Mouse (Mus musculus) lung, embryonic 16.5 days (tissue): ENCODE results near the gene Brk1. TPM values are rescaled to one million over a fixed set of nuclear protein-coding genes. Genes with fewer than 3 reads are reported as not detected.

Source experiments
- ATAC-seq: fragments of 200-750 bp; cut with Nextera tagmentation; 2 replicates; pipeline ENCODE4 v1.8.0; 2017; ENCODE audit warnings: low read depth, mild to moderate bottlenecking, moderate library complexity
- H3K27ac ChIP-seq: fragments of 300-500 bp; sonication (generic); 2 replicates; pipeline ENCODE4 v1.5.1; 2014; ENCODE audit warnings: mild to moderate bottlenecking, control low read depth, low read length
- H3K27me3 ChIP-seq: fragments of 300-500 bp; sonication (generic); 2 replicates; pipeline ENCODE4 v1.6.1; 2014; ENCODE audit warnings: low read depth, low read length, mixed read lengths; ENCODE audit not compliant: control insufficient read depth, insufficient read depth
- H3K36me3 ChIP-seq: fragments of 300-500 bp; sonication (generic); 2 replicates; pipeline ENCODE4 v1.6.1; 2014; ENCODE audit warnings: low read length; ENCODE audit not compliant: control insufficient read depth, insufficient read depth
- H3K4me1 ChIP-seq: fragments of 300-500 bp; sonication (generic); replicated peaks from 2 replicates; pipeline ENCODE4 v1.6.1; 2014; ENCODE audit warnings: low read length, mixed read lengths; ENCODE audit not compliant: control insufficient read depth, insufficient read depth
- H3K4me2 ChIP-seq: fragments of 300-500 bp; sonication (generic); 2 replicates; pipeline ENCODE4 v1.6.1; 2014; ENCODE audit warnings: low read depth, low read length, control low read depth
- H3K4me3 ChIP-seq: fragments of 300-500 bp; sonication (generic); 2 replicates; pipeline ENCODE4 v1.5.1; 2014; ENCODE audit warnings: mild to moderate bottlenecking, low read length, control low read depth
- H3K9ac ChIP-seq: fragments of 300-500 bp; sonication (generic); 2 replicates; pipeline ENCODE4 v1.6.1; 2014; ENCODE audit warnings: low read length, control low read depth
- H3K9me3 ChIP-seq: fragments of 300-500 bp; sonication (generic); 2 replicates; pipeline ENCODE4 v1.6.1; 2016; ENCODE audit warnings: low read length; ENCODE audit not compliant: control insufficient read depth
- WGBS: fragments of 180-500 bp; shearing (Covaris S2); extraction: QIAGEN DNeasy Blood & Tissue Kit; methylation state at CpG from one replicate; pipeline ENCODE4 v1.1.7; 2014; 5-methylcytosine and 5-hydroxymethylcytosine counted together
- polyA plus RNA-seq: library from polyadenylated mRNA; unstranded; fragments of >200 nt; fragmentation: Nextera tagmentation; extraction: Ambion mirVana; gene quantifications from 2 replicates; pipeline ENCODE4 v1.2.1, GENCODE M21; 2015

Gene Brk1
- polyA plus RNA-seq, 1 experiment from 2014 or later: 218 TPM

DNA sequence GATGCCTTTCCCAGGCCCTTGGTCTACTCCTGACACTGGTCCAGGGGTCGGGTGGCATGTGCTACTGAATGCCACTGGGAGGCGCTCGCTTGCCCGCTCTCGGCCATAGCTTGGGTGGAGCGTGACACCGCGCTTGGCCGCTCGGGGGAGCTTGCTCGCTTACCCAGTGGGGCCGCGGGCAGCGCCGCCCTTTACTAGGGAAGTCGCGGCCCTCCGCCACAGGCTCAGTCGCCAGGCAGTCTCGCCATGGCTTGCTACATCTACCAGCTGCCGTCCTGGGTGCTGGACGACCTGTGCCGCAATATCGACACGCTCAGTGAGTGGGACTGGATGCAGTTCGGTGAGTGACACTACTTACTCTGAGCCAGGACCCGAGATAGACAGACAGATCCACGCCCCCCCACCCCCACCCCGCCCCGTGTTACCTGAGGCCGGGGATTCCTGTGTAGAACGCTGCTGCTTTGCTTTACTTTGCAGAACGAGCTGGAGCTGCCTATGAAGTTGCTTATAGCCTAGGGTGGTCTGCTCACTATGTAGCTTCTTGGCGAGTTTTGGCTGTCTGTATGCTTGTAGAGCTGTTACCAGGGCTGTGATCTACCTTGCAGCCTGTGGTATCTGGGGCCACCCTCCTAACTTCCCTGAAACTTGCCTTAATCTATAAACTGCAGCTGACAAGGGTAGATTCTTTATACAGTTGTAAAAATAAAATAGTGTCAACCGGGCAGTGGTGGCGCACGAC, 33.9 kb downstream of the Brk1 start, which contains the start of gene Irak2:
TSS of gene Irak2 (plus strand) at position 166 of the 739 bp plus-strand sequence.
- peak; percentile 98 for ATAC-seq
- H3K4me1 ChIP-seq: no peaks in the 10 kb centered on the region
- H3K27ac ChIP-seq: no peak within 1 kb of the TSS
- peak within 1 kb of the TSS; percentile 76 for H3K9ac ChIP-seq
- H3K4me2 ChIP-seq: peak within 1 kb of the TSS; percentile 75
- no peaks in the 10 kb centered on the region for H3K36me3 ChIP-seq
- no peaks in the 10 kb centered on the region for H3K9me3 ChIP-seq
- 8% methylated on average over 37 of the region's 37 CpGs for WGBS
- H3K4me3 ChIP-seq: peak within 1 kb of the TSS; percentile 58
- no peaks in the 10 kb centered on the region for H3K27me3 ChIP-seq

DNA sequence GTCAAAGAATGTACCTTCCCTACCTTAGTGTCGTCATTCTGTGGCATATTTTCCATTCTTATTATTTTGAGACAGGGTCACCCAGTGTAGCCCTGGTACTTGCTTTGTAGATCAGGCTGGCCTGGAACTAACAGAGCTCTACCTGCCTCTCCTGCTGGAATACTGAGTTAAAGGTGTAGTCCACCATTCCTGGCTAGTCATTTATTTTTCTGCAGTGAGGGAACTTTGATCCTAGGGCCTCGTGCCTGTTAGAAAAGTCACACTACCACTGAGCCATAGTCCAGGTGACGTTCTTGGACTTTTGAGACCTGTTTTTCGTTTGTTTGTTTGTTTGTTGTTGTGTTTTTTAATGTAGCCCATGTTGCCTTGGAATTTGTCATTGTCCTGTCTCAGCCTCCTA, 34.6 kb downstream of the Brk1 start:
- H3K9me3 ChIP-seq: no peaks in the 10 kb centered on the region
- ATAC-seq: no peak
- H3K27me3 ChIP-seq: no peaks in the 10 kb centered on the region
- no peaks in the 10 kb centered on the region for H3K4me1 ChIP-seq
- H3K9ac ChIP-seq: no peak overlapping the region
- no peaks in the 10 kb centered on the region for H3K36me3 ChIP-seq
- WGBS: 76% methylated on average over 4 of the region's 4 CpGs
- H3K4me3 ChIP-seq: no peak overlapping the region
- H3K27ac ChIP-seq: no peak overlapping the region
- H3K4me2 ChIP-seq: no peak overlapping the region

DNA sequence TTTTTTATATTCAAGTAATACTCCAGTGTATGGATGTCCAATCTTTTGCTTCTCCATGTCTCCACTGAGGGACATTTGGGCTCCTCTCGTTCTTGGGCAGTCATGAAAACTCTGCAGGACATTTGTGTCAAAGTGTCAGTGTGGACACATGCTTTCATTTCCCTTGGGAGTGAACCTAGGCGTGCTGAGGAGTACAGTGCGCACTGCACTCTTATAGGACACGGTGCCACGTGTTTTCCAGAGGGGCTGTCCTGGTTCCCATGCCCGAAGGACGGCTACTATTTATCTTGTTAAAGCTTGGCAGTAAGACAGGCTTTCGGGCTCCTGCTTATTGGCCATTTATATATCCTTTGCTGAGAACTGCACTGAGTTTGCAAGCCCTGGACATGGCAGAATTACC, 38.0 kb downstream of the Brk1 start:
- Histone ChIP-seq H3K27me3 (no peaks in the 10 kb centered on the region), H3K9ac (no peak overlapping the region), H3K4me3 (no peak overlapping the region), H3K4me2 (no peak overlapping the region), H3K4me1 (no peaks in the 10 kb centered on the region), H3K27ac (no peak overlapping the region), H3K9me3 (no peaks in the 10 kb centered on the region), H3K36me3 (no peaks in the 10 kb centered on the region)
- WGBS: 74% methylated on average over 8 of the region's 8 CpGs
- ATAC-seq: no peak

DNA sequence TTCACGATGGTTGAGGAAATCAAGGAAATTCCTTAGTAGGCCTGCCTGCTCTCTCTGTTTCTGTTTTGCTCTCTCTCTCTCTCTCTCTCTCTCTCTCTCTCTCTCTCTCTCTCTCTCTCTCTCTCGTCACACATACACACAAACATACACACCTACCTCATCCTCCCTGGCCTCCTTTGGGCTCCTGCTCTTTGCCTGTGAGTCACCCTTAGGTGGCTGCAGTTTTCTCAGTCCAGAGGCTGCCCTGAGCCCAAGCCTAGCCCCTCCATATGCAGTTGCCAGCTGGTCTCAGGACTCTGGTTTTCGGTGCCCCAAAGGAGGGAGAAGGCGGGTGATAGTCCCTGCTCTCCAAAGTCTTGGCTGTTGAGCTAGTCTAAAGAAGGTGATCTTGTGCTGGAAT, 38.4 kb downstream of the Brk1 start:
- WGBS: 73% methylated on average over 4 of the region's 4 CpGs
- H3K36me3 ChIP-seq: no peaks in the 10 kb centered on the region
- no peaks in the 10 kb centered on the region for H3K9me3 ChIP-seq
- ATAC-seq: no peak
- no peak overlapping the region for H3K4me2 ChIP-seq
- H3K4me3 ChIP-seq: no peak overlapping the region
- no peaks in the 10 kb centered on the region for H3K4me1 ChIP-seq
- no peaks in the 10 kb centered on the region for H3K27me3 ChIP-seq
- H3K9ac ChIP-seq: no peak overlapping the region
- H3K27ac ChIP-seq: no peak overlapping the region

DNA sequence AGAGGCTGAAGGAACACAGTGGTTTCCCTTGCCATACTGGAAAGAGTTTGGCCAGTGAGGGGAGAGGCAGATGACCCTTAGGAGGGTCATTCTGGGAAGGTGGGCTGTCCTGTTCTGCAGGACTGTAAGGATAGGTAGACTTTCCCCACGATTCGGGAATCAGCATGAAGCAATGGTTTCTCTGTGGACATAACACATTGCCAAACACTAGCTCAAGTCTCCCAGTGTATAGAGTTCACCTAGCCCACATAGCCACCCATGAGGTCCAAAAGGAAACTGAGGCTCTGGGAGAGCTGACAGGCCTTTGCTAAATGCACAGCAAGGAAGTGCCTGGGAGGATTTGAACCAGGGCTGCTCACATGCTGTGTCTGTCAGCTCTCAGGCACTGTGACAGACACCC, 39.4 kb downstream of the Brk1 start:
- Histone ChIP-seq H3K9me3 (no peaks in the 10 kb centered on the region), H3K27ac (no peak overlapping the region), H3K36me3 (no peaks in the 10 kb centered on the region), H3K4me2 (no peak overlapping the region), H3K4me1 (no peaks in the 10 kb centered on the region), H3K9ac (no peak overlapping the region), H3K27me3 (no peaks in the 10 kb centered on the region), H3K4me3 (no peak overlapping the region)
- 95% methylated on average over 2 of the region's 2 CpGs for WGBS
- no peak for ATAC-seq

DNA sequence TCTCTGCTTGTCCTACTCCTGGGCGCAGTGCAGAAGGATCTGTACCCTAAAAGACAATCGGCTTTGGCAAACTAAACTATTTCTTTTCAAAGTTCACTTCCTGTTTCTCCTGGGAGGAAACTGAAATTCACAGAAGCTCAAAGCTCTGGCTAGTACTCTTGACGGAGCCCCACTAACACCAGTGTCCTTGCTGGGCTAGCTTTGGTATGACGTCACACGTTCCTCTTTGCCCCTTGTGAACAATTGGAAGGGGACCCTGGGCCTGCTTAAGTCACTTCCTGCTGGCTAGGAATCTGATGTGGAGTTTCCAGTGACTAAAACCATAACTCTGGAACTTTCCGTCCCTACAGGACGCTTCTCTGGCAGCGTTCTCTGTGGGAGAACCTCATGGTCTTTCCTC, 40.2 kb downstream of the Brk1 start:
- Histone ChIP-seq H3K9me3 (no peaks in the 10 kb centered on the region), H3K36me3 (no peaks in the 10 kb centered on the region), H3K4me2 (no peak overlapping the region), H3K9ac (no peak overlapping the region), H3K27me3 (no peaks in the 10 kb centered on the region), H3K4me1 (no peaks in the 10 kb centered on the region), H3K27ac (0 out of 2 replicates have a peak overlapping the region, but pooled peaks have one; percentile 1), H3K4me3 (no peak overlapping the region)
- WGBS: 72% methylated on average over 8 of the region's 8 CpGs
- peak; percentile 17; the same call in 1 of the 2 replicates for ATAC-seq

DNA sequence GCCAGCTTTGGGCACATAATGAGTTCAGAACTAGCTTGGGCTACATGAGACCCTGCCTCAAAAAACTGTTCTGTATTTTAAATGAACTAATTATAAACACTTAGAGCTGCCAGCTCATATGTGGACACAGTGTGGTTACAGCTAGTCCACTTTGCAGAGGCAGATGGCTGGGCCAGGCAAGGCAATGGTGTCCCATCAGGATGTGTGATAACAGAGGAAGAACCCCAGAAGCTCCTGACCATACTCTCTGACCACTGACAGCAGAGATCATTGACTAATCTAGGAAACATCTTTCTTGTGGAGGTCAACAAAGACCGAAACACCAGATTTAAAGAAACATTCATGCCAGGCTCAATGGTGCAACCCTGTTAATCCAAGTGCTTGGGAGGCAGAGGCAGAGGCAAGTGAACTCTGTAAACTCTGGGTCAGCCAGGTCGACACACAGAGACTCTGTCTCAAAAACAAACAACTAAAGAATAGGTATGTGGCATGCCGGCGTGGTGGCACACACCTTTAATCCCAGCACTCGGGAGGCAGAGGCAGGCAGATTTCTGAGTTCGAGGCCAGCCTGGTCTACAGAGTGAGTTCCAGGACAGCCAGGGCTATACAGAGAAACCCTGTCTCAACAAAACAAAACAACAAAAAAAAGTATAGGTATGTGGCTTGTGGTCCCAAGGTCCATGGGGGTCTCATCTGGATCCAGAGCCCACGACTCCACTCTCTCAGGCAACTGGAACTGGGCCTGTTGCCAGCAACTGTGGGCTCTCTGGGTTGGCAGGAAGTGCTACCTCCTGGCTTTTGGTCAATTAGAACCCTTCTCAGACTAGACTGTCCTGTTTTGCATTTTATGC, 45.0 kb downstream of the Brk1 start:
- Histone ChIP-seq H3K27me3 (no peaks in the 10 kb centered on the region), H3K9me3 (no peaks in the 10 kb centered on the region), H3K4me3 (no peak overlapping the region), H3K36me3 (no peaks in the 10 kb centered on the region), H3K4me2 (no peak overlapping the region), H3K4me1 (no peaks in the 10 kb centered on the region), H3K9ac (no peak overlapping the region), H3K27ac (no peak overlapping the region)
- 69% methylated on average over 7 of the region's 7 CpGs for WGBS
- no peak for ATAC-seq

DNA sequence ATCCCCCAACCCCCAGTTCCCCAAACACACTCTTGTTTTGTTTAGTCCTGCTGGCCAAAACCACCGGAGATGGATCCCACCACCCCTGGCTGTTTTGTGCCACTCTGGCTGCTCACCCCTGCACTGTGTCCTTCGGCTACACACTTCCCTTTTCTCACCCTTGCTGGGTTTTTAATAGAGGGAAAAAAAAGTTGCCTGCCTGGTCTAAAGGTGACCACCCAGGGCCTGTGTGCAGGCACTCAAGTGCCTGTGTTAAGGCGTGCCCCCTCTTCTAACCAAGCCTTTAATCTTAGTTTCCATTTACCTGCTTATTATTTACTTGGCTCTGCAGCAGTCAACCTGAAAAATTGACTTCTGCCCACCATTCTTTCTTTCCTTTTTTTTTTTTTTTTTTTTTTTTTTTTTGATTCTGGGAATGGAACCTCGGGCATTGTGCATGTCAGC, 45.6 kb downstream of the Brk1 start:
- H3K4me2 ChIP-seq: no peak overlapping the region
- no peak overlapping the region for H3K4me3 ChIP-seq
- no peak for ATAC-seq
- no peaks in the 10 kb centered on the region for H3K4me1 ChIP-seq
- H3K27ac ChIP-seq: no peak overlapping the region
- no peaks in the 10 kb centered on the region for H3K27me3 ChIP-seq
- H3K9ac ChIP-seq: no peak overlapping the region
- no peaks in the 10 kb centered on the region for H3K9me3 ChIP-seq
- 46% methylated on average over 4 of the region's 4 CpGs for WGBS
- H3K36me3 ChIP-seq: no peaks in the 10 kb centered on the region

DNA sequence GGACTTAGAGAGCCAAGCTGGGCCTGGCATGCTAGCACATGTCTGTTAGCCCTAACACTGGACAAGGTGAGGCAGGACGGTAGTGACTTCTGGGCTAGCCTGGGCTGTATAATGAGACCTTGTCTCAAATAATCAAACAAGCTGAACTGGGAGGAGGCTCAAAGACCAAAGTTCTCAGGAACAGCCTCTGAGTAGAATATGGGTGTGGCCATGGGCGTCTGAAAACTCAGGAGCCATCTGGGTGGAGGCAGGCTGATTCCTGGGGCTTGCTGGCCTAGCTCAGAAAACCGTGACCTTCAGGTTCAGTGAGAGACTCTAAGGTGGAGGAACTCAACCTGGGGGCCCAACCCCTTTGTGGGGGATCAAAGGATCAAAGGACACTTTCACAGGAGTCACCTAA, 47.1 kb downstream of the Brk1 start:
- Histone ChIP-seq H3K9ac (no peak overlapping the region), H3K36me3 (no peaks in the 10 kb centered on the region)

More for the DNA sequence above, 47.1 kb downstream of the Brk1 start:
- WGBS: 67% methylated on average over 3 of the region's 3 CpGs
- H3K4me3 ChIP-seq: no peak overlapping the region
- no peaks in the 10 kb centered on the region for H3K9me3 ChIP-seq
- ATAC-seq: no peak
- H3K4me2 ChIP-seq: no peak overlapping the region
- no peak overlapping the region for H3K27ac ChIP-seq
- no peaks in the 10 kb centered on the region for H3K4me1 ChIP-seq
- no peaks in the 10 kb centered on the region for H3K27me3 ChIP-seq
